Mouse (Mus musculus): ENCODE data around the gene Fmo6. TPM values are rescaled to one million over a fixed set of nuclear protein-coding genes. Genes with fewer than 3 reads are reported as not detected.

Fmo6 gene
- total RNA-seq, 1 experiment = not detected

DNA sequence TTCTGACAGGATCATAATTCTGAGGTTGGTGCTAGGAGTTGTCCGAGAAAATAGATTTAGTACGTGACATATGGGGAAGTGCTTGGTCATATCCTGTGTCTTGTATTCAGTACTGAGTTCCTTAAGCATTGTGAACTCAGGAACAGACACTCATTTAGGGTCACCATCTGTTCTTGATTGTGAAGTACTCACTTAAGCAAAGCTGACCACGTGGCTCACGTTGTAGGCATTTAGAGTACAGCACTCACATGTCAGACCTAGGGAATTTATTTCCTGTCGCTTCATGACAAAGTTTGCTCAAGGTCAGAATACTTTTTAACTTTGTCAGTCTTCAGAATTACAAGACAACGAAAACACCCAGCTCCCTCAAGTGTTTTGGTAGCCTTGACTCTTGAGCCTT lies 6.4 kb upstream of the Fmo6 start:
- Histone ChIP-seq H3K9me3 (ENCODE audit: control insufficient read depth, insufficient read depth, low read depth, low read length) (no peaks in the 10 kb centered on the region), H3K4me3 (ENCODE audit: insufficient read depth in 1 of 2, low read depth in 1 of 2, low read length in 2 of 2, poor library complexity in 1 of 2, severe bottlenecking in 1 of 2) (no peak overlapping the region), H3K4me1 (ENCODE audit: control insufficient read depth in 2 of 2, insufficient read depth in 2 of 2, low read length in 2 of 2, poor library complexity in 1 of 2) (no peaks in the 10 kb centered on the region), H3K9ac (ENCODE audit: insufficient read depth, low read depth, low read length, poor library complexity, severe bottlenecking) (no peak overlapping the region), H3K36me3 (ENCODE audit: control insufficient read depth, insufficient read depth, low read length, poor library complexity, severe bottlenecking) (no peaks in the 10 kb centered on the region), H3K27ac (ENCODE audit: insufficient read depth, low read depth, low read length, poor library complexity, severe bottlenecking) (no peak overlapping the region)
- in situ Hi-C loops (cut with MboI; ENCODE audit: low sequenced_read_pairs in 2 of 2, unreplicated experiment in 2 of 2) = no loop called here
- TF ChIP-seq ZNF384 (IDR thresholded peaks at IDR 0.05; ENCODE audit: low read depth, low read length) (no peak), ZC3H11A (IDR thresholded peaks at IDR 0.05; ENCODE audit: borderline replicate concordance, low read depth, low read length) (no peak), MAFK (IDR thresholded peaks at IDR 0.05; ENCODE audit: insufficient read depth, low read depth, low read length) (no peak), HCFC1 (IDR thresholded peaks at IDR 0.05; ENCODE audit: borderline replicate concordance, insufficient read depth, low read length) (no peak), CHD2 (IDR thresholded peaks at IDR 0.05; ENCODE audit: low read depth, low read length) (no peak)
- no peak for DNase-seq (ENCODE audit: low read depth, low spot score)

GRCm38 (mm10) chr1:162938696-162939351 lies 1.5 kb upstream of the Fmo6 start:
- no peak for DNase-seq (ENCODE audit: low read depth, low spot score)
- Histone ChIP-seq H3K9me3 (ENCODE audit: control insufficient read depth, insufficient read depth, low read depth, low read length) (no peaks in the 10 kb centered on the region), H3K4me3 (ENCODE audit: insufficient read depth in 1 of 2, low read depth in 1 of 2, low read length in 2 of 2, poor library complexity in 1 of 2, severe bottlenecking in 1 of 2) (no peak overlapping the region), H3K4me1 (ENCODE audit: control insufficient read depth in 2 of 2, insufficient read depth in 2 of 2, low read length in 2 of 2, poor library complexity in 1 of 2) (no peaks in the 10 kb centered on the region), H3K9ac (ENCODE audit: insufficient read depth, low read depth, low read length, poor library complexity, severe bottlenecking) (no peak overlapping the region), H3K27ac (ENCODE audit: insufficient read depth, low read depth, low read length, poor library complexity, severe bottlenecking) (no peak overlapping the region), H3K36me3 (ENCODE audit: control insufficient read depth, insufficient read depth, low read length, poor library complexity, severe bottlenecking) (no peaks in the 10 kb centered on the region)
- no peak for TF ChIP-seq MAFK (IDR thresholded peaks at IDR 0.05; ENCODE audit: insufficient read depth, low read depth, low read length)
- no peak for TF ChIP-seq ZC3H11A (IDR thresholded peaks at IDR 0.05; ENCODE audit: borderline replicate concordance, low read depth, low read length)
- TF ChIP-seq ZNF384 (IDR thresholded peaks at IDR 0.05; ENCODE audit: low read depth, low read length) = no peak
- TF ChIP-seq CHD2 (IDR thresholded peaks at IDR 0.05; ENCODE audit: low read depth, low read length) = no peak
- TF ChIP-seq HCFC1 (IDR thresholded peaks at IDR 0.05; ENCODE audit: borderline replicate concordance, insufficient read depth, low read length) = no peak
- in situ Hi-C loops (cut with MboI; ENCODE audit: low sequenced_read_pairs in 2 of 2, unreplicated experiment in 2 of 2) = no loop called here

GRCm38 (mm10) chr1:162937970-162938695 lies 818 bp upstream of the Fmo6 start:
- Histone ChIP-seq H3K36me3 (ENCODE audit: control insufficient read depth, insufficient read depth, low read length, poor library complexity, severe bottlenecking) (no peaks in the 10 kb centered on the region), H3K27ac (ENCODE audit: insufficient read depth, low read depth, low read length, poor library complexity, severe bottlenecking) (no peak overlapping the region), H3K9me3 (ENCODE audit: control insufficient read depth, insufficient read depth, low read depth, low read length) (no peaks in the 10 kb centered on the region), H3K4me3 (ENCODE audit: insufficient read depth in 1 of 2, low read depth in 1 of 2, low read length in 2 of 2, poor library complexity in 1 of 2, severe bottlenecking in 1 of 2) (no peak overlapping the region), H3K9ac (ENCODE audit: insufficient read depth, low read depth, low read length, poor library complexity, severe bottlenecking) (no peak overlapping the region), H3K4me1 (ENCODE audit: control insufficient read depth in 2 of 2, insufficient read depth in 2 of 2, low read length in 2 of 2, poor library complexity in 1 of 2) (no peaks in the 10 kb centered on the region)
- in situ Hi-C loops (cut with MboI; ENCODE audit: low sequenced_read_pairs in 2 of 2, unreplicated experiment in 2 of 2) = no loop called here
- DNase-seq (ENCODE audit: low read depth, low spot score) = no peak
- TF ChIP-seq HCFC1 (IDR thresholded peaks at IDR 0.05; ENCODE audit: borderline replicate concordance, insufficient read depth, low read length) = no peak
- TF ChIP-seq CHD2 (IDR thresholded peaks at IDR 0.05; ENCODE audit: low read depth, low read length) = no peak
- no peak for TF ChIP-seq MAFK (IDR thresholded peaks at IDR 0.05; ENCODE audit: insufficient read depth, low read depth, low read length)
- TF ChIP-seq ZNF384 (IDR thresholded peaks at IDR 0.05; ENCODE audit: low read depth, low read length) = no peak
- no peak for TF ChIP-seq ZC3H11A (IDR thresholded peaks at IDR 0.05; ENCODE audit: borderline replicate concordance, low read depth, low read length)

- Histone ChIP-seq H3K9me3 (ENCODE audit: control insufficient read depth, insufficient read depth, low read depth, low read length) (no peaks in the 10 kb centered on the region), H3K9ac (ENCODE audit: insufficient read depth, low read depth, low read length, poor library complexity, severe bottlenecking) (no peak overlapping the region), H3K36me3 (ENCODE audit: control insufficient read depth, insufficient read depth, low read length, poor library complexity, severe bottlenecking) (no peaks in the 10 kb centered on the region), H3K4me3 (ENCODE audit: insufficient read depth in 1 of 2, low read depth in 1 of 2, low read length in 2 of 2, poor library complexity in 1 of 2, severe bottlenecking in 1 of 2) (no peak overlapping the region), H3K4me1 (ENCODE audit: control insufficient read depth in 2 of 2, insufficient read depth in 2 of 2, low read length in 2 of 2, poor library complexity in 1 of 2) (no peaks in the 10 kb centered on the region), H3K27ac (ENCODE audit: insufficient read depth, low read depth, low read length, poor library complexity, severe bottlenecking) (no peak overlapping the region)
- TF ChIP-seq HCFC1 (IDR thresholded peaks at IDR 0.05; ENCODE audit: borderline replicate concordance, insufficient read depth, low read length) (no peak), MAFK (IDR thresholded peaks at IDR 0.05; ENCODE audit: insufficient read depth, low read depth, low read length) (no peak), CHD2 (IDR thresholded peaks at IDR 0.05; ENCODE audit: low read depth, low read length) (no peak), ZNF384 (IDR thresholded peaks at IDR 0.05; ENCODE audit: low read depth, low read length) (no peak), ZC3H11A (IDR thresholded peaks at IDR 0.05; ENCODE audit: borderline replicate concordance, low read depth, low read length) (no peak)
- DNase-seq (ENCODE audit: low read depth, low spot score) = no peak
- in situ Hi-C loops (cut with MboI; ENCODE audit: low sequenced_read_pairs in 2 of 2, unreplicated experiment in 2 of 2) = no loop called here
Observed at GRCm38 (mm10) chr1:162934374-162935012, 2.8 kb downstream of the Fmo6 start.
